Comparison of ENCODE assay signal across 15 mouse cellular contexts in genomic region chr1:22797091-22797490, GRCm38 (mm10). TPM values are rescaled to one million over a fixed set of nuclear protein-coding genes. Genes with fewer than 3 reads are reported as not detected.
"Had no signal": no experiment of that assay in that cellular context is flagged by ENCODE, and none has a peak within 500 bp of the region (broad histone marks: within the 10 kb centered on the region; RNA-seq: fewer than 3 reads in every experiment).

No protein-coding gene starts in this region.

- DNase-seq: lung, adult 18-20 months; lung, embryonic 14.5 days; lung, postnatal 10 days; midbrain, embryonic 14.5 days; right cerebral cortex, postnatal 14 days; thymus, adult 2 months; thymus, postnatal 25 days; thymus, postnatal 4 days had no signal

- H3K27ac ChIP-seq: liver, embryonic 14.5 days; macrophage; neural tube, embryonic 12.5 days; stomach, embryonic 15.5 days; stomach, postnatal 0 days had no signal

- H3K36me3 ChIP-seq: neural tube, embryonic 12.5 days; stomach, embryonic 15.5 days had no signal

- H3K9ac ChIP-seq: liver, embryonic 14.5 days; lung, embryonic 14.5 days; neural tube, embryonic 12.5 days; stomach, embryonic 15.5 days had no signal

- H3K4me1 ChIP-seq: megakaryocyte, embryonic 14.5 days; neural tube, embryonic 12.5 days; stomach, embryonic 15.5 days had no signal

- H3K4me3 ChIP-seq: megakaryocyte, embryonic 14.5 days; neural tube, embryonic 12.5 days; stomach, embryonic 15.5 days had no signal

- H3K27me3 ChIP-seq: megakaryocyte, embryonic 14.5 days; neural tube, embryonic 12.5 days; stomach, embryonic 15.5 days had no signal

- H3K4me2 ChIP-seq: lung, embryonic 14.5 days; midbrain, embryonic 11.5 days; neural tube, embryonic 12.5 days; stomach, embryonic 15.5 days had no signal

- H3K9me3 ChIP-seq: megakaryocyte, embryonic 14.5 days; neural tube, embryonic 12.5 days; stomach, embryonic 15.5 days had no signal

RNA-seq across cellular contexts. Expression of gene Rims1, which starts 8.7 kb away (rescaled TPM):
- polyA plus RNA-seq: macrophage; thymus, adult 2 months had no signal
